Mouse (Mus musculus): ENCODE measurements at regions not wholly inside any gene's neighbourhood (a gene's known extent, or its start where the extent isn't known, plus 50 kb on each side); places are given as distances from the start of the nearest gene placed in this dataset.

DNA sequence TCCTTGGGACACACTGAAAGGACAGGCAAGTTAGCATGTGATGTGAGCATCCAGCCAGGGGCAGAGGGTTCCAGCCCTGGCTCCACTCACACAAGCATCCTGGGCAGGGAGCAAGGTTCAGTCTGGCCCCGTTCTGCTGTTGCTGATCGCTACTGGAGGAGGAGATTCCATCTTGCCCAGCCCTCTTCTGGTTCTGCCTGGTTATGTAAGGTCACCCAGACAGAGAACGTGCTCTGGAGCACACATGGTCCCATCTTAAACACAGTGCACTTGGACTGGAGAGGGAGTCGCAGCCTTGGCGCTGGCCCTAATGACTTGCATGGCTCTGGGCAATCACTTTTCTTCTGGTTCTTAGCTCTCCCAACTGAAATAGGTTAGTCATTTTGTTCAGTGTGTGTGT lies 96.2 kb upstream of the Tnp1 start:
- no peak for TF ChIP-seq CTCF (IDR thresholded peaks at IDR 0.05; ENCODE audit: low read depth, low read length)
- no peak for TF ChIP-seq POLR2A (IDR thresholded peaks at IDR 0.05; ENCODE audit: extremely low read depth, insufficient read depth, low read length)

Data from liver, adult 2 months (tissue).